Mouse (Mus musculus) forebrain, postnatal 0 days (tissue): ENCODE measurements around the gene Ski. TPM values are rescaled to one million over a fixed set of nuclear protein-coding genes. Genes with fewer than 3 reads are reported as not detected.

Experiments
- ATAC-seq: fragments of 200-750 bp; cut with Nextera tagmentation; 2 replicates; pipeline ENCODE4 v1.8.0; 2017; ENCODE audit warnings: mild to moderate bottlenecking, moderate library complexity
- DNase-seq: peaks from one replicate; pipeline ENCODE4 v3.0.0-alpha.2; 2015
- H3K27ac ChIP-seq: fragments of 300-500 bp; sonication (generic); 2 replicates; pipeline ENCODE4 v1.5.1; 2014; ENCODE audit warnings: low read depth, mild to moderate bottlenecking, antibody characterized with exemption, low read length, moderate library complexity, mixed read lengths
- H3K27me3 ChIP-seq: fragments of 300-500 bp; sonication (generic); 2 replicates; pipeline ENCODE4 v1.6.1; 2014; ENCODE audit warnings: mild to moderate bottlenecking, low read length, mixed read lengths; ENCODE audit not compliant: insufficient read depth
- H3K36me3 ChIP-seq: fragments of 300-500 bp; sonication (generic); 2 replicates; pipeline ENCODE4 v1.6.1; 2014; ENCODE audit warnings: mild to moderate bottlenecking, moderate library complexity; ENCODE audit not compliant: insufficient read depth
- H3K4me1 ChIP-seq: fragments of 300-500 bp; sonication (generic); 2 replicates; pipeline ENCODE4 v1.6.1; 2014; ENCODE audit warnings: antibody characterized with exemption; ENCODE audit not compliant: insufficient read depth
- H3K4me2 ChIP-seq: fragments of 300-500 bp; sonication (generic); 2 replicates; pipeline ENCODE4 v1.6.1; 2014; ENCODE audit warnings: low read depth, mild to moderate bottlenecking, moderate library complexity
- H3K4me3 ChIP-seq: fragments of 300-500 bp; sonication (generic); 2 replicates; pipeline ENCODE4 v1.5.1; 2014; ENCODE audit warnings: low read depth, low read length, mixed read lengths
- H3K9ac ChIP-seq: fragments of 300-500 bp; sonication (generic); 2 replicates; pipeline ENCODE4 v1.6.1; 2014; ENCODE audit warnings: mild to moderate bottlenecking
- H3K9me3 ChIP-seq: fragments of 300-500 bp; sonication (generic); 2 replicates; pipeline ENCODE4 v1.6.1; 2016; ENCODE audit warnings: low read length
- CTCF ChIP-seq: sonication (generic); IDR thresholded peaks from 2 replicates; pipeline ENCODE4 v1.5.1; 2016; ENCODE audit warnings: antibody characterized with exemption, control low read depth, low read depth
- WGBS: fragments of 180-500 bp; shearing (Covaris S2); extraction: QIAGEN DNeasy Blood & Tissue Kit; methylation state at CpG from one replicate; pipeline ENCODE4 v1.1.7; 2014; 5-methylcytosine and 5-hydroxymethylcytosine counted together
- polyA plus RNA-seq: library from polyadenylated mRNA; unstranded; fragments of >200 nt; fragmentation: Nextera tagmentation; extraction: Ambion mirVana; gene quantifications from 2 replicates; pipeline ENCODE4 v1.2.1, GENCODE M21; 2015
- total RNA-seq: library from RNA; depleted of rRNA; stranded (reverse); fragments of >200 nt; gene quantifications from 2 replicates; pipeline ENCODE4 v1.2.3, GENCODE M21; 2014

Ski gene
- total and polyA plus RNA-seq, 2 experiments from 2014 or later: 12.2 to 68.7 TPM

DNA sequence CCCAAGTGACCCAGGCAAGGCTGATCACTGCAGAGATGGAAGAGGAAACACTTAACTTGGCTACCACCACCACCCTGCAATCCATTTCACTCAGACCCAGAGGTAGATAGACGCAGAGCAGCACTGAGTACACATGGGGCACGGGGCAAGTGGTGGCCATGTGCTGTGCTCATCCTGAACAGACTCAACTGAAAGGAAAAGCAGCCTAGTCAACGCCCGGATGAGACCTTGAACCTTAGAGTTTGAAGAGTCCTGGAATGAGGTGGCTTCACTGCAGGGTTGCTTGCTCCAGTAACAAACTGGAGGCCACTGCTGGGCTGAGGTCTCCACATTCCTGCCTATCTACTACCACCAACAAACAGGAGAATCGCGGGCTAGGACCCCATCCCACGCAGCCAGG is 20.6 kb downstream of the Ski start:
- Histone ChIP-seq H3K9me3 (no peaks in the 10 kb centered on the region), H3K27ac (no peak overlapping the region), H3K4me3 (no peak overlapping the region), H3K4me1 (peaks cover 3% of the 10 kb centered on the region; the same call in 1 of the 2 replicates), H3K27me3 (no peaks in the 10 kb centered on the region), H3K36me3 (no peaks in the 10 kb centered on the region), H3K4me2 (no peak overlapping the region), H3K9ac (no peak overlapping the region)
- ATAC-seq (no peak), DNase-seq (no peak)
- TF ChIP-seq CTCF: no peak
- 95% methylated on average over 7 of the region's 7 CpGs for WGBS

DNA sequence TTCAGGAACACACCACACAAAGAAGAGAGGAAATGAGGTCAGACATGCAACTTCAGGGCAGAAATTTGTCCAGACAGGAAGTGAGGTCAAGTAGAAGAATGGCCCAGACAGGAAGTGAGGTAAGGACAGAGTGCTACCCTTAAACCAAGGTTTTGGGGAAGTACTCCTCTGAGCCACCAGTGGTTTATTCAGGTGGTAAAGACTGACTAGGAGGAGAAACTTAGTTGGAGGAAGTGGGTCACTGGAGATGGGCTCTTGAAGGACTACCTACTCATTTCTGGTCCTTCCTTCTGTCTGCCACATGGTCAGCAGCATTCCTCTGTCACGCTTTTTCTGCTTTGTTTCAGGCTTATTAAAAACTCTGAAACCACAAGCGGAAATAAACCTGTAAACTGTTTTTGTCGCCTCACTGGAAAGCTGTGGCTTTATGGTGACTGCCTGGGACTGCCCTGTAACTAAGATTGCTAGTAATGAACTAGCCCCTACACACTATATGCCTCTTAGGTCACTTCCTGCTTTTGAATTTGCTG is 21.5 kb downstream of the Ski start:
- Histone ChIP-seq H3K4me1 (peaks cover 3% of the 10 kb centered on the region; the same call in 1 of the 2 replicates), H3K36me3 (no peaks in the 10 kb centered on the region), H3K9ac (no peak overlapping the region), H3K4me3 (no peak overlapping the region), H3K9me3 (no peaks in the 10 kb centered on the region), H3K27ac (no peak overlapping the region), H3K27me3 (no peaks in the 10 kb centered on the region), H3K4me2 (no peak overlapping the region)
- DNase-seq: no peak
- 83% methylated on average over 3 of the region's 3 CpGs for WGBS
- ATAC-seq: no peak
- no peak for TF ChIP-seq CTCF

GRCm38 (mm10) chr4:155197726-155198125 is 24.7 kb downstream of the Ski start:
- no peak overlapping the region for H3K27ac ChIP-seq
- ATAC-seq: no peak; the same call in 1 of the 2 replicates

GRCm38 (mm10) chr4:155195204-155195603 is 27.2 kb downstream of the Ski start:
- H3K27ac ChIP-seq: no peak overlapping the region
- H3K9me3 ChIP-seq: no peaks in the 10 kb centered on the region
- H3K27me3 ChIP-seq: no peaks in the 10 kb centered on the region
- WGBS: 94% methylated on average over 9 of the region's 9 CpGs
- no peaks in the 10 kb centered on the region for H3K36me3 ChIP-seq
- no peak overlapping the region for H3K4me3 ChIP-seq
- TF ChIP-seq CTCF: no peak
- DNase-seq: no peak
- H3K9ac ChIP-seq: no peak overlapping the region
- no peak overlapping the region for H3K4me2 ChIP-seq
- peaks cover 11% of the 10 kb centered on the region for H3K4me1 ChIP-seq
- no peak for ATAC-seq

More at GRCm38 (mm10) chr4:155197726-155198125, 24.7 kb downstream of the Ski start:
- Histone ChIP-seq H3K4me1 (peaks cover 8% of the 10 kb centered on the region; the same call in 1 of the 2 replicates), H3K9ac (no peak overlapping the region), H3K4me3 (no peak overlapping the region), H3K9me3 (no peaks in the 10 kb centered on the region), H3K27me3 (no peaks in the 10 kb centered on the region), H3K36me3 (no peaks in the 10 kb centered on the region), H3K4me2 (no peak overlapping the region)
- TF ChIP-seq CTCF: no peak
- 36% methylated on average over 6 of the region's 6 CpGs for WGBS
- no peak for DNase-seq

DNA sequence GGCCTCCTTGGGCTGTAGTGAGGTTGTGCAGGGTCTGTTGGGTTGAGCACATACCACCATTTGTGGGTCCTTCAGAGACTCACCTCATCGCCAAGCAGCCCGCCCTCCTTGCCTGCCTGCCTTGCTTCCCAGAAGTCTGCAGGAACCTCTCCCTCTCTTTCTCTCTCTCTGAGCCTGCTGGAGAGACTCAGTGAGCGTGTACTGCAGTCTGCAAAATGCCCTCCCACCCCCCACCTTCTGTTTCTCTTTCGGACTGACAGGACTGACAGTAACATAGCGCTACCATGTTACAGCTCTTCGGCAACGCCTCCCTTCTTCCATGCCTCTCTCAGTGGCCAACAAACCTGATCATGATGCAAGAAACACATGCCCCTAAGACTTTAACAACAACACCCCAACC is 32.1 kb downstream of the Ski start:
- no peaks in the 10 kb centered on the region for H3K36me3 ChIP-seq
- no peak overlapping the region for H3K4me3 ChIP-seq
- H3K9ac ChIP-seq: no peak overlapping the region
- WGBS: 42% methylated on average over 7 of the region's 7 CpGs
- no peak for DNase-seq
- TF ChIP-seq CTCF: no peak
- H3K27ac ChIP-seq: no peak overlapping the region
- H3K4me2 ChIP-seq: no peak overlapping the region
- peaks cover 11% of the 10 kb centered on the region; the same call in 1 of the 2 replicates for H3K4me1 ChIP-seq
- no peak for ATAC-seq
- no peaks in the 10 kb centered on the region for H3K9me3 ChIP-seq
- no peaks in the 10 kb centered on the region for H3K27me3 ChIP-seq

- Histone ChIP-seq H3K4me1 (peaks cover 11% of the 10 kb centered on the region; the same call in 1 of the 2 replicates), H3K4me3 (no peak overlapping the region), H3K9me3 (no peaks in the 10 kb centered on the region), H3K4me2 (no peak overlapping the region), H3K9ac (no peak overlapping the region), H3K27ac (no peak overlapping the region), H3K27me3 (no peaks in the 10 kb centered on the region), H3K36me3 (no peaks in the 10 kb centered on the region)
- WGBS: 17% methylated on average over 4 of the region's 4 CpGs
- DNase-seq: no peak
- no peak for ATAC-seq
- no peak for TF ChIP-seq CTCF
These were observed 32.7 kb downstream of the Ski start for GRCm38 (mm10) chr4:155189711-155190139.

DNA sequence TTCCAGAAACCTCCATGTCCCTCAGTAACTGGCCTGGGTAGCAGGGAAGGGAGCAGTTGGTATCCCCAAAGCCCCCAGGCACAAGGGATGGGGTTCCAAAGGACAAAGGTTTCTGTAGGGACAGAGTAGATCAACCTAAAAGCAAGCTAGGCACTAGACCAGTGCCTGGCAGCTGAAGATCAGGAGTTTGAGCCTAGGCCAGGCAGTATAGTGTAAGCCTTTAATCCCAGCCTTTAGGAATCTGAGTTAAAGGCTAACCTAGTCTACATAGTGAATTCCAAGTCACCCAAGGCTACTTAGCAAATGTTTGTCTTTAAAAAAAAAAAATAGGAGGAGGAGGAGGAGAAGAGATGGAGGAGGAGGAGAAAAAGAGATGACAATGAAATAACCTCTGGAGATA is 33.6 kb downstream of the Ski start:
- H3K9ac ChIP-seq: no peak overlapping the region
- H3K36me3 ChIP-seq: no peaks in the 10 kb centered on the region
- no peaks in the 10 kb centered on the region for H3K27me3 ChIP-seq
- TF ChIP-seq CTCF: no peak
- H3K4me1 ChIP-seq: peaks cover 11% of the 10 kb centered on the region; the same call in 1 of the 2 replicates
- DNase-seq (no peak), ATAC-seq (no peak)
- no peaks in the 10 kb centered on the region for H3K9me3 ChIP-seq
- no peak overlapping the region for H3K4me3 ChIP-seq
- H3K27ac ChIP-seq: no peak overlapping the region
- H3K4me2 ChIP-seq: no peak overlapping the region

DNA sequence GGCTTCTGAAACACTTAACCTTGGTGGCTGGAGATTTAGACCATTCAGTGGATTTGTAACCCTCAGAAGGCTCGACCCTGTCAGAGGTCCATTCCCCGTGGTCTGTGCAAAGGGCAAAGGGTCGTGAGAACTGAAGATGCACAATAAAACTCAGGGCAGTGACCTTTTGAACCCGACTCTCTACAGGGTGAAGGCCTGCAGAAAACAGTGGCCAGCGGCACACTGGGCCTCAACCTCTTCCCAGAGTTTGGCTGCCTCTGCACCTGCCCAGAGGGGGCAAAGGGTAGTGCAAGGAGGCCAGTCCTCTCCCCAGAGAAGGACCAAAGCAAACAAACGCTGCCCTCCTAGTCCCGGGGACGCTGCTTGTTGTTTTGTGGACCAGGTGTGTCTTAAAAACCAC is 34.1 kb downstream of the Ski start:
- Histone ChIP-seq H3K9ac (no peak overlapping the region), H3K4me2 (no peak overlapping the region), H3K36me3 (no peaks in the 10 kb centered on the region), H3K27me3 (no peaks in the 10 kb centered on the region), H3K4me3 (no peak overlapping the region), H3K4me1 (peaks cover 10% of the 10 kb centered on the region; the same call in 1 of the 2 replicates), H3K9me3 (no peaks in the 10 kb centered on the region), H3K27ac (no peak overlapping the region)
- no peak for DNase-seq
- ATAC-seq: no peak
- TF ChIP-seq CTCF: no peak
- 6% methylated on average over 8 of the region's 8 CpGs for WGBS
